Mouse (Mus musculus) adrenal gland, adult 18-20 months (tissue): ENCODE data around the gene Rbl2. TPM values are rescaled to one million over a fixed set of nuclear protein-coding genes. Genes with fewer than 3 reads are reported as not detected.

Experiments used
- DNase-seq, 2 experiments: peaks; one replicate each; pipeline ENCODE4 v3.0.0; 2021 to 2022; ENCODE audit warnings: low spot score in 2 of 2
- total RNA-seq, 2 experiments: library from RNA; stranded (reverse); gene quantifications; 1 replicate in 1 of 2; 2 replicates in 1 of 2; pipeline ENCODE4 v1.2.3; 2021

Gene Rbl2
- total RNA-seq, 2 experiments from 2014 or later = 32.7 to 45.8 TPM

DNA sequence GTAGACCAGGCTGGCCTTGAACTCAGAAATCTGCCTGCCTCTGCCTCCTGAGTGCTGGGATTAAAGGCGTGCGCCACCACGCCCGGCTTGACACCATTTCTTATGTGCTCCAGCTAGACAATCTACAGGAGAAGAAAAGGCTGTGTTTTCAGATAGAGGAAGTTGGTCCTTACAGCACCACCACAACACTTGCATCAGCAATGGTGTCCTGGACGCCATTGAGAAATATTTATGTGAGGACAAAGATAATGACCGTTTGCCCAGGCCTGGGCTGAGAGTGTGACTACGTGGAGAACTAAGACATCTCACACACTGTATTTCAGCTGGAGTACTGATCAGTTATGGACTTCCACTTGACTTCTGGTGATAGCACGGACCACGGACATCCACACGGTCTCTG is 88.8 kb downstream of the Rbl2 start:
- no peak for DNase-seq

DNA sequence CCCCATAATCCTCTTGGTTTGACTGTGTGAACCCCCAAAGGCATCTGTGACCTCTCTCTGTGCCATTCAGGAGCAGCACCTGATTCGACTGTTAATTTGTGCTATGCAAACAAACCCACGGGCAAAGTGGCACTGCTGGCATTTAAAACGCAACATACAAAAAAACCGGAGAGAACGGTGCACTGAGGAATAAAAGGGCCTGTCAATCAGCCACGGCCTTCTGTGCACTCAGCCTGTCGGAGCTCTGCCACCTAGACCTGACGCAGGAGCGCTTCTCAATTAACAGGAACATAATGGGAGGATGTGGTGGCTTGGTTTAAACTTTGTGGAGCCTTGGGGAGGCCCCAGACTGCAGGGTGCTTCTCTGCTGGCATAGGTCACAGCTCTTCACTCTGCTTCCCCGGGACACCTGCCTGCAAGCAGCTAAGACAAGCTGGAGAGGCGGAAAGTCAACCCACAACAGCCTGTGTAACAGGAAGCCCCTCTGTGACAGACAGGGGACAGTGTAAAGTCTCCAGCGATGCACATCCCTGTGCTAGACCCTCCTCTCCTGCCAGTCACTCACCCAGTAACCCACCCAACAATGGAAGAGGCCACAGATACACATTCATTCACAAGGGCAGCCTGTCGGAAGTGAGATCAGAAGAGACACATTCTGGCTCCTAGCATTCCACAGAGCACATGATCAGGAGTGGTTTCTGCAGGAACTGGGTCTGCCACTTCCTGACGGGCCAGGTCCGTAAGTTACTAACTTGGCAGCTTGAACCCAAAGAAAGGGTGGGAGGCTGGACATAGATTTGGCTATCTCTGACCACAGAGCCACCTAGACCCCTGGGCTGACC is 90.3 kb downstream of the Rbl2 start:
- DNase-seq = no peak

DNA sequence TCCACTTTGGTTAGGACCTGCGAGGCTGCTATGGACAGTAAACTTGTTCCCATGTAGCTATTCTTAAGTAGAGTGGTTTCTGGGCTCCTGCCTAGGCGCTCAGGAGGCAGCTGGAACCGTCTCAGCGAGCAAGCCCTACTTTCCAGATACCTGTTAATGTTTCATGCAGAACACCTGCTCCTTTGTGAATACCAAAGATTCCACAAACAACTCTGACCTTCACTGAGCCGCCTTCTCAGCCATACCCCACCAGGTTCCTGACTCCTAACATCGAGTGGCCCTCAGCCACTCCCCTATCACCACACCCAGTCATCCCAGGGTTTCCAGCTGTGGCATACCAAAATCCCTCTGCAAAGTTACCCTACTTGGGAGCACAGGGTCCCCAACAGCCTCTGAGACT is 100.3 kb downstream of the Rbl2 start:
- no peak for DNase-seq

DNA sequence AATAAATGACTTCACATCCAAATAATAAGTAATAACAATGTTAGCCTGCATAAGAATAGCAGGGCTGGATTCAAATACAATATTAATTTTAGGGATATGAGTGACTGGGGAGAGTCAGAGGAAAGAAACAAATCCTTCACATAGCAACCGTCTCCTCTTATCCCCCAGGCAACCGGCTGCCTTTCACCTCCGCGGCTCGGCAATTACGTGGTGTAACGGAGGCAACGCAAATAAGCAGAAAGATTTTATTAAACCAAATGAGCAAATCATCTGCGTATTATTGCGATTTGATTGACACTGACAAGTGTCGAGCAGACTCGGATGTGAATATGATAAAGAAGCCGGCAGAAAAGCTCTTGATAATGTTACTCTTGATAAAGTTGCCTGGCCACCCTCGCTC is 101.1 kb downstream of the Rbl2 start:
- DNase-seq = no peak

DNA sequence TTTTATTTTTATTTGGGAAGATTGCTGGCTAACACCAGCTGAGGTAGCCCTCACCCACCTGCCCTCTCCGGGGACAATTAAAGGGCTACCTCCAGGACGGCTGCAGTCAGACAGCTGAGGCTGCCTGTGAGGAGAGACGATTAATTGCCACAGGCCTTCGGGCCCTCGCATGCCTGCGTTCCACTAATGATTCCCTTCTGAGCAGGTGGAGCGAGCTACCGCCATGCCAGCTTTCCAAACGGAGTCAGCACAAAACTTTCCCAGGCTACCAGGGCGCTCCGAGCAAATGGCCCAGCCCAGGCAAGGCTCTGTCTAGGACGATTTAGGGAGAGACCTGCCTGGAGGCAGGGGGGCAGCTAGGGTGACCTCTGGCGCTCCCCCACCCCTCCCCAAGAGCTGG is 101.7 kb downstream of the Rbl2 start:
- DNase-seq = no peak

Other genes with a start within 250 kb of the Rbl2 start
- gene Chd9, start 241.7 kb upstream of the Rbl2 start, total RNA-seq = 10 to 100 TPM; 66.8 to 77.4 TPM
- gene Aktip, start 129.9 kb downstream of the Rbl2 start, total RNA-seq = 10 to 100 TPM; 45.3 to 50.1 TPM
- 1 to 10 TPM; 5.5 to 7.0 TPM for gene Rpgrip1l, start 243.2 kb downstream of the Rbl2 start, total RNA-seq
- gene Fto, start 243.5 kb downstream of the Rbl2 start, total RNA-seq = 10 to 100 TPM; 73.6 to 78.4 TPM